Mouse (Mus musculus): ENCODE data around the gene Atr. TPM values are rescaled to one million over a fixed set of nuclear protein-coding genes. Genes with fewer than 3 reads are reported as not detected.
"Not testable (repeated sequence)": the region's sequence is repeated elsewhere in the genome, so short reads cannot be mapped to it uniquely, and the experiment has no call there.

Atr gene
- total RNA-seq, 2 experiments from 2014 or later = 10.7 to 11.5 TPM

- DNase-seq = no peak
Observed at GRCm38 (mm10) chr9:95953658-95954057, 96.3 kb downstream of the Atr start.

- no peak for DNase-seq
Observed at GRCm38 (mm10) chr9:95954226-95954584, 96.8 kb downstream of the Atr start.

- peak; percentile 90 for DNase-seq
Observed at GRCm38 (mm10) chr9:95954585-95955461, 97.4 kb downstream of the Atr start, which contains the start of gene Xrn1. Gene Xrn1 (plus strand): TSS chr9:95954760.

GRCm38 (mm10) chr9:95957611-95958010, 100.2 kb downstream of the Atr start:
- no peak for DNase-seq

- DNase-seq = no peak
Observed at GRCm38 (mm10) chr9:95958041-95958730, 100.8 kb downstream of the Atr start.

- DNase-seq = not testable (repeated sequence)
Observed at GRCm38 (mm10) chr9:95958731-95959105, 101.3 kb downstream of the Atr start.

GRCm38 (mm10) chr9:95959246-95959645, 101.8 kb downstream of the Atr start:
- no peak for DNase-seq

- DNase-seq = no peak
Observed at GRCm38 (mm10) chr9:95959732-95960428, 102.5 kb downstream of the Atr start.

- DNase-seq = no peak
Observed at GRCm38 (mm10) chr9:95961058-95961457, 103.7 kb downstream of the Atr start.

- DNase-seq = no peak
Observed at GRCm38 (mm10) chr9:95964037-95964436, 106.6 kb downstream of the Atr start.

- DNase-seq = no peak
Observed at GRCm38 (mm10) chr9:95978279-95978678, 120.9 kb downstream of the Atr start.

- no peak for DNase-seq
Observed at GRCm38 (mm10) chr9:95979896-95980295, 122.5 kb downstream of the Atr start.

GRCm38 (mm10) chr9:95992255-95992654, 134.9 kb downstream of the Atr start:
- DNase-seq = no peak

Other genes with a start within 250 kb of the Atr start
- 1 to 10 TPM; 2.1 to 3.2 TPM for gene Pcolce2, start 220.0 kb upstream of the Atr start, total RNA-seq (2021)
- 10 to 100 TPM; 43.7 to 52.3 TPM for gene Trpc1, start 107.2 kb upstream of the Atr start, total RNA-seq (2021)
- gene Pls1, start 12.3 kb upstream of the Atr start, total RNA-seq (2021) = 10 to 100 TPM in 1 of 2 experiments, 1 to 10 TPM in 1; 9.2 to 10.2 TPM
- gene Xrn1, start 97.2 kb downstream of the Atr start, total RNA-seq (2021) = 10 to 100 TPM; 30.0 to 31.2 TPM

Measured in layer of hippocampus, postnatal 36 days (tissue).